Mouse (Mus musculus) forebrain, embryonic 16.5 days (tissue): Measurements from ENCODE around the gene Zfp710. TPM values are rescaled to one million over a fixed set of nuclear protein-coding genes. Genes with fewer than 3 reads are reported as not detected.

Experiments
- ATAC-seq: fragments of 200-750 bp; cut with Nextera tagmentation; 2 replicates; pipeline ENCODE4 v1.8.0; 2017; ENCODE audit warnings: mild to moderate bottlenecking, moderate library complexity
- H3K27ac ChIP-seq: fragments of 300-500 bp; sonication (generic); 2 replicates; pipeline ENCODE4 v1.5.1; 2014; ENCODE audit warnings: low read length, control low read depth
- H3K27me3 ChIP-seq: fragments of 300-500 bp; sonication (generic); replicated peaks from 2 replicates; pipeline ENCODE4 v1.6.1; 2014; ENCODE audit warnings: low read length; ENCODE audit not compliant: control insufficient read depth, insufficient read depth
- H3K36me3 ChIP-seq: fragments of 300-500 bp; sonication (generic); 2 replicates; pipeline ENCODE4 v1.6.1; 2014; ENCODE audit not compliant: control insufficient read depth, insufficient read depth
- H3K4me1 ChIP-seq: fragments of 300-500 bp; sonication (generic); replicated peaks from 2 replicates; pipeline ENCODE4 v1.6.1; 2014; ENCODE audit warnings: low read length; ENCODE audit not compliant: control insufficient read depth, insufficient read depth
- H3K4me2 ChIP-seq: fragments of 300-500 bp; sonication (generic); 2 replicates; pipeline ENCODE4 v1.6.1; 2014; ENCODE audit warnings: mild to moderate bottlenecking, low read length, control low read depth
- H3K4me3 ChIP-seq: fragments of 300-500 bp; sonication (generic); replicated peaks from 2 replicates; pipeline ENCODE4 v1.5.1; 2014; ENCODE audit warnings: mild to moderate bottlenecking, low read length, control low read depth
- H3K9ac ChIP-seq: fragments of 300-500 bp; sonication (generic); replicated peaks from 2 replicates; pipeline ENCODE4 v1.6.1; 2014; ENCODE audit warnings: low read depth, low read length, control low read depth
- H3K9me3 ChIP-seq: fragments of 300-500 bp; sonication (generic); 2 replicates; pipeline ENCODE4 v1.6.1; 2016; ENCODE audit warnings: low read length; ENCODE audit not compliant: control insufficient read depth
- WGBS: fragments of 180-500 bp; shearing (Covaris S2); extraction: QIAGEN DNeasy Blood & Tissue Kit; methylation state at CpG from one replicate; pipeline ENCODE4 v1.1.7; 2014; 5-methylcytosine and 5-hydroxymethylcytosine counted together
- polyA plus RNA-seq: library from polyadenylated mRNA; unstranded; fragments of >200 nt; fragmentation: Nextera tagmentation; extraction: Ambion mirVana; gene quantifications from 2 replicates; pipeline ENCODE4 v1.2.1, GENCODE M21; 2015

The Zfp710 gene
- polyA plus RNA-seq, 1 experiment from 2014 or later = 18.7 TPM

DNA sequence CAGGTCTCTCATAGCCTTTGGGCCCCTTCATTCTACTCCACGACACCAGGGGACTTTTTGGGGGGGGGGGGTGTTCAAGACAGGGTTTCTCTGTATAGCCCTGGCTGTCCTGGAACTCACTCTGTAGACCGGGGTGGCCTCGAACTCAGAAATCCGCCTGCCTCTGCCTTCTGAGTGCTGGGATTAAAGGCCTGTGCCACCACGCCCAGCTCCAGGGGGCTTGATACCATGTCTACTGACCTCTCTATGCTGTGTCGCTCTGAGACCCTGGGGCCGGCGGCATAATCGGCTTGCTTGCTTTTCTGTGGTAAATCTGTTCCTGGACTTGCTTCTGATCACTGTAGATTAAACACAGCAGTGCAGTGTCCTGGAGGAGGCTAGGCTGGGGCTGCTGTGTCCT is 46.6 kb downstream of the Zfp710 start:
- no peak for ATAC-seq
- Histone ChIP-seq H3K27me3 (no peaks in the 10 kb centered on the region), H3K36me3 (no peaks in the 10 kb centered on the region), H3K4me3 (no peak overlapping the region), H3K9me3 (no peaks in the 10 kb centered on the region), H3K27ac (no peak overlapping the region), H3K4me2 (no peak overlapping the region), H3K4me1 (peaks cover 50% of the 10 kb centered on the region), H3K9ac (no peak overlapping the region)
- WGBS = 94% methylated on average over 9 of the region's 9 CpGs

DNA sequence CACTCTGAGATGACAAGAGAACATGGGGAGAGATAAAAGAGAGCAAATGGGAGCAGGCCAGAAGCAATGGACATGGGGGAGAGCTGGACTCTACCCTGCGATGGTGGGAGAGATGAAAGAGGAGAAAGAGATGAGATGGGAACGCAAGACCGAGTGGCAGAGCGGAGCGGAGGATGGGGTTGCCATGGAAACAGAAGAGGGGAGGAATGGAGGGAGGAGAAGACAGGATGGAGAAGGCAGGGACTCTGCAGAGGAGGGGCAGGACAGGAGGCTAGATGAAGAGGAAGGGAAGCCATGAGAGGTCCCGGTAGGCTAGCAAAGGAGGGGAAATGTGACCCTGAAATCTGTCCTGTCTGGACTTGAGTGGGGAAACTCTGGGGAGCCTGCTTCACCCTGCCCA is 47.7 kb downstream of the Zfp710 start:
- ATAC-seq = peak; percentile 44

DNA sequence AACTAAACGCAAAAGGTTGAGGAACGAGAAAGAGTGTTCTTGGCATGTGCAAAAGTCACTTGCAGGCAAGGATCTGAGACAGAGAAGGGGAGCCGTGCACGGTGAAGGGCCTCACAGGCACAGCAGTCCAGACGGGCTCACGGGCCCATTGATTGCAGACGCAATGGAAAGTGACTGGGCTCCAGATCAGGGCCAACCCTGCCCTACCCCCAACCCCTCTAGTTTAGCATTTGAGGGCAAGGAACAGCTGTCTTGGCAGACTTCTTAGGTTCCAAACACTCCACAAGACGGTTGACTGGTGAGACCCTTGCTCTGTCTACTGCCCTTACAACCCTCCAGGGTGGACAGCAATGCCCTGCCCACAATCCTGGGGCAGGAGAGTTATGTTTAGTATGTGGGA is 48.9 kb downstream of the Zfp710 start:
- Histone ChIP-seq H3K4me2 (no peak overlapping the region), H3K36me3 (no peaks in the 10 kb centered on the region), H3K27ac (no peak overlapping the region), H3K4me1 (peaks cover 60% of the 10 kb centered on the region), H3K9me3 (no peaks in the 10 kb centered on the region), H3K9ac (no peak overlapping the region), H3K4me3 (no peak overlapping the region), H3K27me3 (no peaks in the 10 kb centered on the region)
- no peak for ATAC-seq
- WGBS = 73% methylated on average over 8 of the region's 8 CpGs

More for the DNA sequence above, 47.7 kb downstream of the Zfp710 start:
- no peak overlapping the region for H3K9ac ChIP-seq
- no peaks in the 10 kb centered on the region for H3K27me3 ChIP-seq
- H3K9me3 ChIP-seq = no peaks in the 10 kb centered on the region
- H3K4me3 ChIP-seq = no peak overlapping the region
- H3K4me1 ChIP-seq = peaks cover 60% of the 10 kb centered on the region
- H3K27ac ChIP-seq = no peak overlapping the region
- H3K36me3 ChIP-seq = no peaks in the 10 kb centered on the region
- peak overlapping the region; percentile 21; the same call in 1 of the 2 replicates for H3K4me2 ChIP-seq
- WGBS = 26% methylated on average over 6 of the region's 6 CpGs

- WGBS = 41% methylated on average over 5 of the region's 5 CpGs
- Histone ChIP-seq H3K4me1 (peaks cover 49% of the 10 kb centered on the region), H3K27me3 (no peaks in the 10 kb centered on the region), H3K9me3 (no peaks in the 10 kb centered on the region), H3K4me3 (no peak overlapping the region), H3K9ac (no peak overlapping the region), H3K4me2 (no peak overlapping the region), H3K27ac (no peak overlapping the region), H3K36me3 (no peaks in the 10 kb centered on the region)
- ATAC-seq = no peak
These were observed 50.4 kb downstream of the Zfp710 start for GRCm38 (mm10) chr7:80074921-80075441.

DNA sequence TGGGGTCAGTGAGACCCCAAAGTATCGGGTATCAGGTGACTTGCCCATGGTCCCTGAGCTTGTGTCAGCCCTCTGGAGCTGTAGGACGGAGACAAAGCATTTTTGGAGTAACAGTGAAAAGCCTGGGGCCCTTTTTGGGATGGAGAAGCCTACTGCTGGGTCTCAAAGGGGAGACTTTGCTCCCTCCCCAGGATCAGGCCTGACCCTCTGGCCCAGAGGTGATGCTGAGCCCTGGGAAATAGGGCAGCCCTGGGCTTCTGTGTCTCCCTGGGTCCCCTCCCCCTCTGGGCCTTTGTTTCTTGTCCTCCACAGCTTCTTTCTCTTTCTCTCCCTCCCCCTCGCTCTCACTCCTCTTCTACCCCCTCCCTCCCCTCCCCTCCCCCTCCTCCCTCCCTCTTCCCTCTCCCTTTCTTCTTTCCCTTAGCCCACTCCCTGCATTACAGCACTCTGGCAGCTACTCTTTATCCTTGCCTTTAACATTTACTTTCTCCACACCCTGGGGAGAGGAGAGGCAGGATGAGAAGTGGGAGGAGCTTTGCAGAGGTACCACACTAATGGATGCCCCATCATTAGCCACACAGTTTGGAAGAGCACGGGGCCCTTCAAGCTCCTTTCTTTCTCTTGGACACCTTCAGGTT is 51.5 kb downstream of the Zfp710 start:
- WGBS = 8% methylated on average over 4 of the region's 4 CpGs
- Histone ChIP-seq H3K4me3 (no peak overlapping the region), H3K9ac (peak overlapping the region; percentile 14; the same call in 1 of the 2 replicates), H3K36me3 (no peaks in the 10 kb centered on the region), H3K27ac (peak overlapping the region; percentile 63; the same call in 1 of the 2 replicates), H3K4me1 (peaks cover 49% of the 10 kb centered on the region), H3K9me3 (no peaks in the 10 kb centered on the region), H3K4me2 (no peak overlapping the region), H3K27me3 (no peaks in the 10 kb centered on the region)
- ATAC-seq = peak; percentile 24

DNA sequence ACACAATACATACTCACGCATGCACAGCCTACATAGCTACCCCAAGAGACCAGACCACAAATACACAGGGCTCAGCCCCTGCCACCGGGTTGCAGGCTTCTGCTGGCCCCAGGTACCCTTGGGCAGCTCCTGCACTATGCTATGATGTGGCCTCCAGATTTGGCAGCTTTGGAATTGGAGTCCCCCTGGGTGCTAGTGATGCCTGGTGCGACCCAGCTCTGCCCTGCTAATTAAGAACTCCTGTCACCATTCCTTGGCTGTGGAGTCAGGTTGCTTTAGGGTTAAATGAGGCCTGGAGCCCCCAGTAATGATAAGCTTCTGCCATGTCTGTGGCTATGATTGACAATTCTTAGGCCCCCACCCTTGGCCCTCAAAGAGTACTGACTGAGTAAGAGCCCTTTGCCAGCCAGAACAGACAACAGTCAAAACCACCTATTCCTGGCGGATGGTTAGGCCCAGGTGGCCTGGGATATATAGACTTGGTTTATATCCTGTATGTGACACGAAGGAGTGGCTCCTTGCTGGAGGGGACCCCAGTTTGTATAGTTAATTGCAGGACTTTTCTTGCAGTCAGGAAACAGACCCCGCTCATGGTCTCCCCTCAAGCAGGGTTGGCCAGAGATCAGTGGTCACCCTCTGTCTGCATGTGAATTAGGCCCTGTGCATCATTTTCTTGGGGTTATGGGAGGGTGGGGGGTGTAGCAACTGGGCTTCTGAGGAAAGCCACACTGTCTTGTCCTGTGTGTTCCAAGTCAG is 52.5 kb downstream of the Zfp710 start:
- WGBS = 69% methylated on average over 6 of the region's 6 CpGs
- Histone ChIP-seq H3K27ac (no peak overlapping the region), H3K4me3 (no peak overlapping the region), H3K4me2 (no peak overlapping the region), H3K36me3 (peaks cover 5% of the 10 kb centered on the region), H3K4me1 (peaks cover 41% of the 10 kb centered on the region), H3K9ac (no peak overlapping the region), H3K27me3 (no peaks in the 10 kb centered on the region), H3K9me3 (no peaks in the 10 kb centered on the region)
- ATAC-seq = no peak

GRCm38 (mm10) chr7:80077801-80078200 is 53.2 kb downstream of the Zfp710 start:
- no peak overlapping the region for H3K4me2 ChIP-seq
- ATAC-seq = no peak
- peaks cover 35% of the 10 kb centered on the region for H3K4me1 ChIP-seq
- no peak overlapping the region for H3K4me3 ChIP-seq
- H3K27me3 ChIP-seq = no peaks in the 10 kb centered on the region
- H3K36me3 ChIP-seq = peaks cover 12% of the 10 kb centered on the region
- no peak overlapping the region for H3K9ac ChIP-seq
- no peak overlapping the region for H3K27ac ChIP-seq
- WGBS = 72% methylated on average over 9 of the region's 9 CpGs
- H3K9me3 ChIP-seq = no peaks in the 10 kb centered on the region

GRCm38 (mm10) chr7:80078792-80079301 is 54.2 kb downstream of the Zfp710 start:
- H3K27me3 ChIP-seq = no peaks in the 10 kb centered on the region
- ATAC-seq = no peak
- H3K4me1 ChIP-seq = peaks cover 31% of the 10 kb centered on the region
- H3K4me2 ChIP-seq = no peak overlapping the region
- H3K36me3 ChIP-seq = peaks cover 18% of the 10 kb centered on the region
- no peaks in the 10 kb centered on the region for H3K9me3 ChIP-seq
- H3K9ac ChIP-seq = no peak overlapping the region
- no peak overlapping the region for H3K27ac ChIP-seq
- no peak overlapping the region for H3K4me3 ChIP-seq
- WGBS = 59% methylated on average over 14 of the region's 14 CpGs
